Mouse (Mus musculus): Measurements from ENCODE around the gene Abca13.

DNA sequence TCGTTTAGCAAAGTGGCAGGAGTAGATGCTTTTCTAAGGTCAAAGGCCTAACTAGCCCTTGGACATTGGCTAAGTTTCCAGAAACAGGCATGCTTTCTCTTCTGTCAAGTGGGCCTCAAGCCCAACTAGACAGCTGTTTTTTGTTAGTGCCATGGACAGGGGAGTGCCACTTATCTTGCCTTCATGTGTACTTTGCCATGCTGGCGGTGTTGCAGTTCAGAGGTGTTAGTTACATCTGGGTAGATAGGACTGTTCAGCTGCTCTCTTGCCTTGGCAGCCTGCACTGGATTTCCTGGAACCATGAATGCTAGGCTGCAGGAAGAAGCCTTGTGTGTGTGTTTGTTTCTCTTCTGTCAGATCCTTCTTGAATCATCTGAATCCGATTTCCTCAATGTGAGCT, 235.7 kb downstream of the Abca13 start:
- TF ChIP-seq POLR2A (IDR thresholded peaks at IDR 0.05; ENCODE audit: control insufficient read depth, low read depth, low read length) (no peak), CTCF (IDR thresholded peaks at IDR 0.05; ENCODE audit: control insufficient read depth, insufficient read depth, insufficient replicate concordance, low read depth, low read length) (no peak)

Measured in testis, adult 2 months (tissue).